ENCODE assay signal across 8 mouse cellular contexts in the genomic region with DNA sequence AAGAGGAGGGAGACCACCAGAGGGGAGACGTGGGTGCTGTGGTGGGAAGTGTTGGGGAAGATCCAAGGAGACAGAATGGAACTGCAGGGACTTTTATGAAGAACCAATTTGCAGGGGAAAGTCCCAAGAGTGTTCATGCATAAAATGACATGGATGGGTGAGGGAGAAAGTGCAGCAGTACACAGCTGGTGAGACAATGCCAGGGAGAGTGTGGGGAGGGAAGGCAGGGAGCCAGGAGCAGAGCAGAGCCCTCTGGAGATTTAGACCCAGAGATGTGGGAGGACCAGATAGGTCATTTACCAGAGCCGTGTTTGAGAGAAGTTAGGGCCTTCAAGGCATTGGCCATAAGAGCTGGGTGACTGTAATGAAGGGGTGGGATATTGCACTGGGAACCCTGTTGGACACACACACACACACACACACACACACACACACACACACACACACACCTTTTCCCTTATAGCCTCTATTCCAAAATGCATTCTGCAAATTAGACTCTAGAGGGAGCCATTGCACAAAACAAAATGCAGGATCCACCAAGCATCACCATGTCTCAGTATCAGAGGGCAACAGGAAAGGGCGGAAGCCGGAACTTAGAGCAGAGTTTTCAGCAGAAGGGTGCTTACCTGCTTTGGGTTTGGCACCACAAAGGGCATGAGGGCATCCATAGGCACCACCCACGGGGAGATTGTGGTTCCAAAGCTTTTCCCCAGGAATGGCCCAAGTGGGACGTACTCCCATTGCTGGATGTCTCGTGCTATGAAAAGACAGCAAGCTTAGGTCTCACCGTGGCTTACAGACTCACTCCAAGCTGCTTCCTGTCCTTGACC. TPM values are rescaled to one million over a fixed set of nuclear protein-coding genes. Genes with fewer than 3 reads are reported as not detected.
DNase-seq lines count a peak whose midpoint lies in the region; ATAC-seq and TF ChIP-seq lines count a peak whose summit lies in the region.

No protein-coding gene starts in this region.

- no peak for TF ChIP-seq POLR2A in small intestine, adult 2 months (IDR thresholded peaks at IDR 0.05; ENCODE audit: low read depth, low read length)

- DNase-seq in Patski (ENCODE audit: low read depth, low spot score) = peak; percentile 65
- peak; percentile 65 for DNase-seq in embryo, embryonic 11.5 days (ENCODE audit: low read depth, low spot score)
- peak; percentile 64 for DNase-seq in heart, postnatal 0 days (ENCODE audit: low spot score)
- DNase-seq in kidney, postnatal 14 days = peak; percentile 53
- DNase-seq in lung, postnatal 14 days = peak; percentile 28
- DNase-seq in gastrocnemius, postnatal 4 days (ENCODE audit: low spot score in 2 of 2) = no peak

- H3K9ac ChIP-seq in heart, postnatal 0 days (replicated peaks; ENCODE audit: low read depth, low read length) = no peak overlapping the region

- no peak overlapping the region for H3K27ac ChIP-seq in heart, postnatal 0 days (ENCODE audit: low read depth)
- no peak overlapping the region for H3K27ac ChIP-seq in small intestine, adult 2 months (ENCODE audit: insufficient read depth, low read depth, low read length)

- peak; percentile 74 for ATAC-seq in Patski
- peak; percentile 79 for ATAC-seq in heart, postnatal 0 days (ENCODE audit: insufficient read depth, low read depth)

- CTCF ChIA-PET in Patski (lab: Charles Lee) = interaction anchor here (0.7 to 2.8 kb wide), 15 partner anchors 9 to 200 kb away, joined by 3 to 15 read pairs (median 4); no protein-coding TSS in a partner anchor

- H3ac ChIP-seq in C2C12 (ENCODE audit: control insufficient read depth, insufficient read length, low read depth) = no peak overlapping the region

- POLR2A ChIA-PET in Patski (lab: Charles Lee) = interaction anchor here (0.6 kb wide), 1 partner anchor 75 kb away, joined by 5 read pairs; no protein-coding TSS in a partner anchor

- TF ChIP-seq CTCF in C2C12 (IDR thresholded peaks at IDR 0.05; ENCODE audit: control insufficient read depth, insufficient read depth, insufficient read length) (peak; percentile 17), Patski (IDR thresholded peaks at IDR 0.05) (peak; percentile 60)
- peak; percentile 91 for TF ChIP-seq CTCF in heart, postnatal 0 days (IDR thresholded peaks at IDR 0.05; ENCODE audit: low read depth)
- 0 out of 2 replicates have a peak, but pooled peaks have one; percentile 46 for TF ChIP-seq CTCF in small intestine, adult 2 months (IDR thresholded peaks at IDR 0.05; ENCODE audit: extremely low read depth, insufficient read length, insufficient replicate concordance, low read depth, low read length)

- WGBS in heart, postnatal 0 days = 40% methylated on average over 8 of the region's 8 CpGs
- 38% methylated on average over 8 of the region's 8 CpGs for WGBS in small intestine, adult 2 months

- in situ Hi-C loops in Patski (cut with MboI; ENCODE audit: low pct_unique_long_range_greater_than_20kb) = loop anchor here (5.0 to 10.0 kb wide), 4 partner anchors 47 to 183 kb away; no protein-coding TSS in a partner anchor

- no peaks in the 10 kb centered on the region for H3K79me2 ChIP-seq in C2C12 (ENCODE audit: control insufficient read depth, insufficient read depth)

- H3K79me3 ChIP-seq in C2C12 (ENCODE audit: low read depth) = no peaks in the 10 kb centered on the region

- no peak overlapping the region for H3K4me2 ChIP-seq in heart, postnatal 0 days (ENCODE audit: low read depth, low read length)

- H3K9me3 ChIP-seq in heart, postnatal 0 days (replicated peaks; ENCODE audit: control insufficient read depth, low read length) = no peaks in the 10 kb centered on the region

- peaks cover 12% of the 10 kb centered on the region for H3K36me3 ChIP-seq in C2C12 (ENCODE audit: control insufficient read depth, insufficient read depth)
- no peaks in the 10 kb centered on the region for H3K36me3 ChIP-seq in heart, postnatal 0 days (replicated peaks; ENCODE audit: control insufficient read depth, insufficient read depth, low read length)
- no peaks in the 10 kb centered on the region for H3K36me3 ChIP-seq in small intestine, adult 2 months (ENCODE audit: control insufficient read depth, insufficient read depth, low read length)

- H3K4me3 ChIP-seq in C2C12 (ENCODE audit: insufficient read depth, poor library complexity, severe bottlenecking) = no peak overlapping the region
- no peak overlapping the region for H3K4me3 ChIP-seq in heart, postnatal 0 days (ENCODE audit: low read depth, low read length)
- H3K4me3 ChIP-seq in small intestine, adult 2 months (ENCODE audit: low read depth, low read length) = no peak overlapping the region

- no peaks in the 10 kb centered on the region for H3K27me3 ChIP-seq in C2C12 (ENCODE audit: control insufficient read depth, insufficient read depth, insufficient read length)
- H3K27me3 ChIP-seq in Patski = no peaks in the 10 kb centered on the region
- no peaks in the 10 kb centered on the region for H3K27me3 ChIP-seq in heart, postnatal 0 days (ENCODE audit: control insufficient read depth, insufficient read depth, low read length)
- H3K27me3 ChIP-seq in small intestine, adult 2 months (ENCODE audit: control insufficient read depth, insufficient read depth, low read length) = no peaks in the 10 kb centered on the region

- no peak for TF ChIP-seq EP300 in heart, postnatal 0 days (IDR thresholded peaks at IDR 0.05; ENCODE audit: low read depth)

- no peaks in the 10 kb centered on the region for H3K4me1 ChIP-seq in heart, postnatal 0 days (ENCODE audit: control insufficient read depth, insufficient read depth)
- H3K4me1 ChIP-seq in small intestine, adult 2 months (ENCODE audit: control insufficient read depth, insufficient read depth, insufficient read length, low read length) = no peaks in the 10 kb centered on the region; the same call in 1 of the 2 replicates

TF ChIP-seq in C2C12, 6 proteins besides CTCF, POLR2A, EP300 and RAD21:
- no peak for TF ChIP-seq MAX (IDR thresholded peaks at IDR 0.05)
- no peak for TF ChIP-seq CEBPB (IDR thresholded peaks at IDR 0.05; ENCODE audit: low read depth)
- TF ChIP-seq MYOD1 (IDR thresholded peaks at IDR 0.05; ENCODE audit: control insufficient read depth, insufficient read length, low read depth) = no peak
- TF ChIP-seq MYOG (IDR thresholded peaks at IDR 0.05; ENCODE audit: control insufficient read depth, extremely low read depth, insufficient read length) = no peak
- no peak for TF ChIP-seq USF1 (IDR thresholded peaks at IDR 0.05; ENCODE audit: low read depth)
- TF ChIP-seq FOSL1 (IDR thresholded peaks at IDR 0.05; ENCODE audit: insufficient read depth, low read length, poor library complexity, severe bottlenecking) = no peak

RNA-seq across cellular contexts. Expression of gene Fah, which starts 12.2 kb away (rescaled TPM):
- polyA plus RNA-seq in C2C12 (2012; fragmentation: generic; extraction: Trizol) (22.2 TPM), Patski (2021) (22.5 TPM)
- 2.2 and 20.2 TPM in 2 replicates for total RNA-seq in heart, postnatal 0 days (2014; rRNA removed; ENCODE audit: low replicate concordance)
- 4.0 and 4.5 TPM in 2 replicates for polyA plus RNA-seq in heart, postnatal 0 days (2015; fragmentation: Nextera tagmentation; extraction: Ambion mirVana)
- 2.4 and 3.2 TPM in 2 replicates for polyA plus RNA-seq in small intestine, adult 2 months (2012; rRNA removed)
- 1 to 10 TPM; 5.3 to 5.9 TPM for total RNA-seq in gastrocnemius, postnatal 4 days (2021)

Comparison
In these comparisons a context has a peak if more than half of its experiments do, and no peak if none do; other contexts are left out.
1. CTCF ChIP-seq: peak in every context shown above with its lines; median percentile 91 in heart, postnatal 0 days; 60 in Patski; 46 in small intestine, adult 2 months; 17 in C2C12.
2. DNase-seq: peak in Patski (single experiment), embryo, embryonic 11.5 days (single experiment), heart, postnatal 0 days (single experiment), kidney, postnatal 14 days (single experiment) and lung, postnatal 14 days (single experiment); none in gastrocnemius, postnatal 4 days (0 of 2).